Mouse (Mus musculus) bone marrow, adult 2 months (tissue): ENCODE measurements around the gene Gria3. TPM values are rescaled to one million over a fixed set of nuclear protein-coding genes. Genes with fewer than 3 reads are reported as not detected.

Source experiments
- H3K27ac ChIP-seq: fragments of 200-500 bp; 2 replicates; pipeline ENCODE4 v1.5.1; 2012; ENCODE audit warnings: low read depth, mild to moderate bottlenecking, control low read depth, inconsistent platforms, low read length; ENCODE audit not compliant: control insufficient read depth, poor library complexity, insufficient read depth
- H3K4me1 ChIP-seq: fragments of 200-500 bp; 2 replicates; pipeline ENCODE4 v1.6.1; 2011; ENCODE audit warnings: low read length; ENCODE audit not compliant: control insufficient read depth, insufficient read depth
- H3K4me3 ChIP-seq: fragments of 200-500 bp; replicated peaks from 2 replicates; pipeline ENCODE3; 2011; ENCODE audit warnings: mild to moderate bottlenecking, low read depth, low read length, control low read depth; ENCODE audit not compliant: control insufficient read depth
- CTCF ChIP-seq: fragments of 200-500 bp; IDR thresholded peaks from 2 replicates; pipeline ENCODE4 v1.5.1; 2011; ENCODE audit warnings: low read length, control low read depth; ENCODE audit not compliant: control insufficient read depth, insufficient read depth
- POLR2A ChIP-seq: fragments of 200-500 bp; IDR thresholded peaks from 2 replicates; pipeline ENCODE4 v1.6.1; 2011; ENCODE audit warnings: low read depth, mild to moderate bottlenecking, control low read depth, low read length, borderline replicate concordance; ENCODE audit not compliant: control insufficient read depth
- WGBS: fragments of 180-500 bp; shearing (Covaris S2); methylation state at CpG from one replicate; pipeline ENCODE4 v1.1.7; 2018; 5-methylcytosine and 5-hydroxymethylcytosine counted together
- polyA plus RNA-seq: library from polyadenylated mRNA; stranded (reverse); fragments of >200 nt; gene quantifications from 2 replicates; pipeline ENCODE4 v1.2.4, GENCODE M21; 2011; ENCODE audit warnings: low replicate concordance; ENCODE audit not compliant: missing spikeins, insufficient read depth, insufficient read length

The Gria3 gene
- polyA plus RNA-seq, 1 experiment: 7.3 TPM

- no peak overlapping the region for H3K27ac ChIP-seq
- 28% methylated on average over 3 of the region's 3 CpGs for WGBS
- H3K4me3 ChIP-seq: no peak overlapping the region
- no peaks in the 10 kb centered on the region for H3K4me1 ChIP-seq
- TF ChIP-seq CTCF (no peak), POLR2A (no peak)
Measured at GRCm38 (mm10) chrX:41514982-41515381, 114.3 kb downstream of the Gria3 start.

- TF ChIP-seq CTCF: no peak
- Histone ChIP-seq H3K27ac (no peak overlapping the region), H3K4me3 (no peak overlapping the region), H3K4me1 (no peaks in the 10 kb centered on the region)
- WGBS: 41% methylated on average over 2 of the region's 2 CpGs
Measured at GRCm38 (mm10) chrX:41532511-41532910, 131.9 kb downstream of the Gria3 start.

GRCm38 (mm10) chrX:41535886-41536285, 135.2 kb downstream of the Gria3 start:
- 65% methylated on average over 2 of the region's 2 CpGs for WGBS
- no peaks in the 10 kb centered on the region for H3K4me1 ChIP-seq
- no peak overlapping the region for H3K27ac ChIP-seq
- no peak for TF ChIP-seq POLR2A
- no peak for TF ChIP-seq CTCF
- H3K4me3 ChIP-seq: no peak overlapping the region

- 85% methylated on average over 6 of the region's 6 CpGs for WGBS
Measured at GRCm38 (mm10) chrX:41562296-41563060, 161.8 kb downstream of the Gria3 start.

GRCm38 (mm10) chrX:41564898-41565297, 164.2 kb downstream of the Gria3 start:
- H3K4me1 ChIP-seq: no peaks in the 10 kb centered on the region
- no peak for TF ChIP-seq CTCF
- 73% methylated on average over 2 of the region's 2 CpGs for WGBS
- H3K4me3 ChIP-seq: no peak overlapping the region
- H3K27ac ChIP-seq: no peak overlapping the region

More at GRCm38 (mm10) chrX:41562296-41563060, 161.8 kb downstream of the Gria3 start:
- Histone ChIP-seq H3K27ac (no peak overlapping the region), H3K4me1 (no peaks in the 10 kb centered on the region), H3K4me3 (no peak overlapping the region)
- TF ChIP-seq CTCF: no peak
- no peak for TF ChIP-seq POLR2A

GRCm38 (mm10) chrX:41573079-41573478, 172.4 kb downstream of the Gria3 start:
- no peaks in the 10 kb centered on the region for H3K4me1 ChIP-seq
- H3K27ac ChIP-seq: no peak overlapping the region
- 32% methylated on average over 1 of the region's 1 CpGs for WGBS
- TF ChIP-seq CTCF (no peak), POLR2A (no peak)
- no peak overlapping the region for H3K4me3 ChIP-seq

- WGBS: 55% methylated on average over 5 of the region's 5 CpGs
- TF ChIP-seq POLR2A (no peak), CTCF (no peak)
- no peak overlapping the region for H3K4me3 ChIP-seq
- no peaks in the 10 kb centered on the region for H3K4me1 ChIP-seq
- no peak overlapping the region for H3K27ac ChIP-seq
Measured at GRCm38 (mm10) chrX:41578797-41579196, 178.1 kb downstream of the Gria3 start.

- WGBS: 89% methylated on average over 3 of the region's 3 CpGs
Measured at GRCm38 (mm10) chrX:41587692-41588091, 187.0 kb downstream of the Gria3 start.

GRCm38 (mm10) chrX:41607181-41607580, 206.5 kb downstream of the Gria3 start:
- H3K4me3 ChIP-seq: no peak overlapping the region
- H3K4me1 ChIP-seq: no peaks in the 10 kb centered on the region
- 89% methylated on average over 1 of the region's 1 CpGs for WGBS
- H3K27ac ChIP-seq: no peak overlapping the region
- TF ChIP-seq CTCF (no peak), POLR2A (no peak)

More at GRCm38 (mm10) chrX:41587692-41588091, 187.0 kb downstream of the Gria3 start:
- TF ChIP-seq POLR2A: no peak
- TF ChIP-seq CTCF: no peak
- Histone ChIP-seq H3K27ac (no peak overlapping the region), H3K4me3 (no peak overlapping the region), H3K4me1 (no peaks in the 10 kb centered on the region)
